Mouse (Mus musculus) hindbrain, embryonic 12.5 days (tissue): Measurements from ENCODE around the gene A930002H24Rik. TPM values are rescaled to one million over a fixed set of nuclear protein-coding genes. Genes with fewer than 3 reads are reported as not detected.

Experiments
- ATAC-seq: fragments of 200-750 bp; cut with Nextera tagmentation; 2 replicates; pipeline ENCODE4 v1.8.0; 2017; ENCODE audit warnings: moderate TSS enrichment; ENCODE audit not compliant: low FRiP score
- H3K27ac ChIP-seq: fragments of 300-500 bp; sonication (generic); 2 replicates; pipeline ENCODE4 v1.5.1; 2016; ENCODE audit warnings: mild to moderate bottlenecking
- H3K27me3 ChIP-seq: fragments of 300-500 bp; sonication (generic); 2 replicates; pipeline ENCODE4 v1.6.1; 2016; ENCODE audit warnings: mild to moderate bottlenecking
- H3K36me3 ChIP-seq: fragments of 300-500 bp; sonication (generic); 2 replicates; pipeline ENCODE4 v1.6.1; 2016; ENCODE audit warnings: mild to moderate bottlenecking
- H3K4me1 ChIP-seq: fragments of 300-500 bp; sonication (generic); 2 replicates; pipeline ENCODE4 v1.6.1; 2016
- H3K4me2 ChIP-seq: fragments of 300-500 bp; sonication (generic); replicated peaks from 2 replicates; pipeline ENCODE4 v1.6.1; 2016; ENCODE audit warnings: mild to moderate bottlenecking
- H3K4me3 ChIP-seq: fragments of 300-500 bp; sonication (generic); 2 replicates; pipeline ENCODE4 v1.5.1; 2016; ENCODE audit warnings: mild to moderate bottlenecking
- H3K9ac ChIP-seq: fragments of 300-500 bp; sonication (generic); 2 replicates; pipeline ENCODE4 v1.6.1; 2016; ENCODE audit warnings: mild to moderate bottlenecking, moderate library complexity
- H3K9me3 ChIP-seq: fragments of 300-500 bp; sonication (generic); replicated peaks from 2 replicates; pipeline ENCODE4 v1.6.1; 2016; ENCODE audit warnings: mild to moderate bottlenecking
- WGBS: fragments of 180-500 bp; shearing (Covaris S2); methylation state at CpG from one replicate; pipeline ENCODE4 v1.1.7; 2016; 5-methylcytosine and 5-hydroxymethylcytosine counted together
- polyA plus RNA-seq: library from polyadenylated mRNA; unstranded; fragments of >200 nt; fragmentation: Nextera tagmentation; extraction: Ambion mirVana; gene quantifications from 2 replicates; pipeline ENCODE4 v1.2.1, GENCODE M21; 2016

Gene A930002H24Rik
- polyA plus RNA-seq, result 2.3 and 2.8 TPM in 2 replicates

GRCm38 (mm10) chr17:63863647-63864149, at the start of gene A930002H24Rik:
A930002H24Rik (minus strand) TSS chr17:63863791.
- peak; percentile 100 for ATAC-seq
- Histone ChIP-seq H3K9ac (peak within 1 kb of the TSS; percentile 92), H3K4me2 (peak within 1 kb of the TSS; percentile 83), H3K36me3 (no peaks in the 10 kb centered on the region), H3K4me3 (peak within 1 kb of the TSS; percentile 61), H3K27me3 (peaks cover 5% of the 10 kb centered on the region; the same call in 1 of the 2 replicates), H3K9me3 (no peaks in the 10 kb centered on the region), H3K27ac (peak within 1 kb of the TSS; percentile 92), H3K4me1 (peaks cover 5% of the 10 kb centered on the region; the same call in 1 of the 2 replicates)
- under 1% methylated on average over 53 of the region's 55 CpGs for WGBS

DNA sequence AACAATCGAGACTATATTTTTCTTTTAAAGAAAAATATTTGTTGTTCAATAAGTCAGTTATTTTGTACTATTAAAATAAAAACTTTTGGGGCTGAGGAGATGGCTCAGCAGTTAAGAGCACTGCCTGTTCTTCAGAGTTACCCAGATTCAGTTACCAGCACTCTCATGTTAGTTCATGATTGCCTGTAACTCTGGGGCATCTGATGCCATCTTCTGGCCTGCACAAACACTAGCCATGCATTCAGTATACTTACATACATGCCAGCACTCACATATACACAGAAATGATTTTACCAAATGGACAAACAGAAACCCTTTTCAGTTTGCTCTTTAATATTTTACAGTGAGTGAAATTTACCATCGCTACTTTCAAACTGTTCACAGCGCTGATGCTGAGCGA, 45.7 kb upstream of the A930002H24Rik start:
- no peak for ATAC-seq
- no peak overlapping the region for H3K27ac ChIP-seq
- H3K9ac ChIP-seq, result no peak overlapping the region
- H3K9me3 ChIP-seq, result no peaks in the 10 kb centered on the region
- H3K4me1 ChIP-seq, result no peaks in the 10 kb centered on the region
- H3K27me3 ChIP-seq, result no peaks in the 10 kb centered on the region
- no peak overlapping the region for H3K4me2 ChIP-seq
- 94% methylated on average over 4 of the region's 4 CpGs for WGBS
- H3K36me3 ChIP-seq, result 0 out of 2 replicates have a peak, but pooled peaks cover 3% of the 10 kb centered on the region
- H3K4me3 ChIP-seq, result no peak overlapping the region

DNA sequence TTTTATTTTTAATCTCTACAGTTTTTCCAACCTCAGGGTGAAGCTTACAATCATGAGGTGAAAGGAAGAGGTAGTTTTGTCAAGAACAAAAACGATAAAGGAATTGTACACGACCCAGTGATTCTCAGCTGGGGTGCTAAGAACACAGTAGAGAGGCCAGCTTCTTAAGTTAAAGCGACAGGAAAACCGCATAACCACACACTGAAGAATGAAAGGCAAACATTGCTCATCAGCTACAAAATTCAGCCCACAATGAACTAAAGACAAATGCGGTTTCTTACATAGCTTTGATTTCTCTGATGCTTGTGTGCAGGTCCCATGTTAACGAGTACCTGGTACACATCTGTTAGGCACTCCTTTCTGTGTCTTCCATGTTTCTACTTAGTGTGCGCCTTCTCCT, 33.5 kb upstream of the A930002H24Rik start:
- H3K9me3 ChIP-seq, result no peaks in the 10 kb centered on the region
- H3K4me3 ChIP-seq, result no peak overlapping the region
- H3K4me2 ChIP-seq, result no peak overlapping the region
- no peak overlapping the region for H3K9ac ChIP-seq
- H3K27me3 ChIP-seq, result no peaks in the 10 kb centered on the region
- WGBS, result 87% methylated on average over 7 of the region's 7 CpGs
- no peaks in the 10 kb centered on the region for H3K4me1 ChIP-seq
- H3K36me3 ChIP-seq, result 0 out of 2 replicates have a peak, but pooled peaks cover 8% of the 10 kb centered on the region
- no peak overlapping the region for H3K27ac ChIP-seq
- ATAC-seq, result no peak

GRCm38 (mm10) chr17:63895829-63896228, 32.2 kb upstream of the A930002H24Rik start:
- ATAC-seq, result no peak
- 87% methylated on average over 3 of the region's 3 CpGs for WGBS

DNA sequence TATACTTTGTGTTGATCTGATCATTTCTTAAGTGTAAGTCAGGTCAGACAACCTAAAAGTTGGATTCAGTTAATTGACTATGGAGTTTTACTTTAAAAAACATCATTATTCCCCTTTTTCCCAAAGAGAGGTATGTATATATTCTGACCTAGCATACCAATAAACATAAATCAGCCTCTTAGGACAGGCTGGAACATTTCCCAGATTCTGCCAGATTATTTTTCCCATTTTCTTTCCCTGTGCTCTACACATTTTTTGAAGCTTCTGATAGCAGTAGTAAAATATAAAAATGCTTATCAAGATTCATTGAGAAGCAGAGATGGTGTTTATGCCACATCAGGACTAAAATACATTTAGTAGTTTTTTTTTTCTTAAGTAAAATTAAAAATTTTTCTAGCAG, 27.0 kb upstream of the A930002H24Rik start:
- Histone ChIP-seq H3K27ac (no peak overlapping the region), H3K9me3 (no peaks in the 10 kb centered on the region), H3K4me3 (no peak overlapping the region), H3K9ac (no peak overlapping the region), H3K27me3 (no peaks in the 10 kb centered on the region), H3K4me1 (peaks cover 3% of the 10 kb centered on the region), H3K4me2 (no peak overlapping the region), H3K36me3 (no peaks in the 10 kb centered on the region)
- ATAC-seq, result no peak

More at GRCm38 (mm10) chr17:63895829-63896228, 32.2 kb upstream of the A930002H24Rik start:
- no peaks in the 10 kb centered on the region for H3K4me1 ChIP-seq
- no peaks in the 10 kb centered on the region for H3K27me3 ChIP-seq
- H3K36me3 ChIP-seq, result 0 out of 2 replicates have a peak, but pooled peaks cover 8% of the 10 kb centered on the region
- no peaks in the 10 kb centered on the region for H3K9me3 ChIP-seq
- H3K9ac ChIP-seq, result no peak overlapping the region
- H3K4me2 ChIP-seq, result no peak overlapping the region
- H3K27ac ChIP-seq, result no peak overlapping the region
- no peak overlapping the region for H3K4me3 ChIP-seq

- no peak overlapping the region for H3K27ac ChIP-seq
- ATAC-seq, result no peak
Observed at GRCm38 (mm10) chr17:63886988-63887387, 23.4 kb upstream of the A930002H24Rik start.

DNA sequence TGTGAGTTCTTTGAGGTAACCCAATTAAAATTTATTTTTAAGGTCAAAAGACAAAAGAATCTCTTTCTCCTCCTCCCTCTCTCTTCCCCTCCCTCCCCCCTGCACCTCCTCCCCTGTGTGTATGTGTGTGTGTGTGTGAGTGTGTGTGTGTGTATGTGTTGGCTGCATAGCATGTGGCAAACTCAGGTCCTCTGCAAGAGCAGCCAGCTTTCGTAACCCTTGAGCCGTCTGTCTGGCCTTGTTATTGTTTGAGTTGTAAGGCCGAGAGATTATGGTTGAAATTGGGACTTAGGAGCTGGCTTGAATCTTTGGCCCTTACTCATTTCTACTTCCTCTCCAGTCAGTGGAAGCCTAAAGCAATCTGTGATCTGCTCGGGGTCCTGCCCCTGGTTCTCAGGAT, 16.4 kb upstream of the A930002H24Rik start:
- Histone ChIP-seq H3K36me3 (no peaks in the 10 kb centered on the region), H3K4me2 (no peak overlapping the region), H3K9ac (no peak overlapping the region), H3K27me3 (no peaks in the 10 kb centered on the region), H3K4me1 (no peaks in the 10 kb centered on the region), H3K27ac (no peak overlapping the region), H3K4me3 (no peak overlapping the region), H3K9me3 (no peaks in the 10 kb centered on the region)
- WGBS, result 94% methylated on average over 4 of the region's 4 CpGs
- ATAC-seq, result no peak

More at GRCm38 (mm10) chr17:63886988-63887387, 23.4 kb upstream of the A930002H24Rik start:
- Histone ChIP-seq H3K36me3 (no peaks in the 10 kb centered on the region), H3K4me3 (no peak overlapping the region), H3K4me1 (peaks cover 3% of the 10 kb centered on the region), H3K9ac (no peak overlapping the region), H3K27me3 (no peaks in the 10 kb centered on the region), H3K9me3 (no peaks in the 10 kb centered on the region), H3K4me2 (no peak overlapping the region)
- 94% methylated on average over 2 of the region's 2 CpGs for WGBS

GRCm38 (mm10) chr17:63878889-63879288, 15.3 kb upstream of the A930002H24Rik start:
- Histone ChIP-seq H3K4me2 (no peak overlapping the region), H3K4me1 (no peaks in the 10 kb centered on the region), H3K36me3 (no peaks in the 10 kb centered on the region), H3K27me3 (no peaks in the 10 kb centered on the region), H3K27ac (no peak overlapping the region), H3K9me3 (no peaks in the 10 kb centered on the region), H3K9ac (no peak overlapping the region), H3K4me3 (no peak overlapping the region)
- ATAC-seq, result no peak
- 74% methylated on average over 4 of the region's 4 CpGs for WGBS

DNA sequence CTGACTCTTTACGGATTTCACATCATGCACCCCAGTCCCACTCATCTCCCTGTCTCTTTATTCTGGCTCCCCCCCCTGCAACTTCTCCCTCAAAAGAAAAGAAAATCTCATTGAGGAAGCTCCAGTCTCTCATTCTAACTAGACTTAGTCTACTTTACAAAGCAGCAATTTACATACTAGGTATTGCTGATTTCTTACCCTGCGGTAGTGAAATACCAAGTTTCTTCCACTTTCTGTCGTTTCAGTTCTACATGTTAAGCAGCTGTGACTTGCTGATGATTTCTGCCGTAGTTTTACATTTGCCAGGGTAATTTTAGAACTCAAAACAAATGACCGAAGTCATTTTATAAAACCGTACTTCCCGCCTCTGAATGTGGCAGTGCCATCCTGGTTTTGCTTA, 8.2 kb upstream of the A930002H24Rik start:
- Histone ChIP-seq H3K4me3 (no peak overlapping the region), H3K4me1 (0 out of 2 replicates have a peak, but pooled peaks cover 4% of the 10 kb centered on the region), H3K9ac (no peak overlapping the region), H3K4me2 (no peak overlapping the region), H3K27me3 (no peaks in the 10 kb centered on the region), H3K36me3 (no peaks in the 10 kb centered on the region), H3K27ac (no peak overlapping the region), H3K9me3 (no peaks in the 10 kb centered on the region)
- WGBS, result 98% methylated on average over 7 of the region's 7 CpGs
- ATAC-seq, result no peak

DNA sequence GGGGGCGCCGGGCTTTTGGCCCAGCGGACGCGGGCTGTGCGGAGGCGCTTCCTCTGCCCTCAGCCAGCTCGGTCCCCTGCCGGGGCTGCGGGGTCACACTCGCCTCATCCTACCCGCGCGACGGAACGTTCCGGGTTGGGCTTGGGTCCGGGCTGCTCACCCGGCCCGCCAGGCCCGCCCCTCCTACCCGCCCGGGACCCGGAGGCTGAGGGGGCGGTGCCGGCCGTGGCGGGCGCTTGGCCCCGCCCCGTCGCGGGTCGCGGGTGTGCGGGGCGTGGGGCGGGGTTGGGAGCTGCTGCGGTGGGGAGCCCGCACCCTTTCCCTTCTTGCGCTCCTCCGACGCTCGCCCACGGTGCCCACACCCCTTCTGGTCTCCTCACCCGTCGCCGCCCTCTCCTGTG, 580 bp upstream of the A930002H24Rik start:
- Histone ChIP-seq H3K36me3 (no peaks in the 10 kb centered on the region), H3K4me3 (peak overlapping the region; percentile 61), H3K27ac (peak overlapping the region; percentile 92), H3K9me3 (no peaks in the 10 kb centered on the region), H3K9ac (peak overlapping the region; percentile 92), H3K4me2 (peak overlapping the region; percentile 83), H3K4me1 (peaks cover 5% of the 10 kb centered on the region; the same call in 1 of the 2 replicates), H3K27me3 (peaks cover 5% of the 10 kb centered on the region; the same call in 1 of the 2 replicates)
- WGBS, result under 1% methylated on average over 43 of the region's 48 CpGs
- ATAC-seq, result peak; percentile 85

- 1% methylated on average over 41 of the region's 41 CpGs for WGBS
- Histone ChIP-seq H3K4me3 (peak within 1 kb of the TSS; percentile 61), H3K27me3 (peaks cover 5% of the 10 kb centered on the region; the same call in 1 of the 2 replicates), H3K9ac (peak within 1 kb of the TSS; percentile 92), H3K4me1 (peaks cover 5% of the 10 kb centered on the region; the same call in 1 of the 2 replicates), H3K4me2 (peak within 1 kb of the TSS; percentile 83), H3K9me3 (no peaks in the 10 kb centered on the region), H3K27ac (peak within 1 kb of the TSS; percentile 92), H3K36me3 (no peaks in the 10 kb centered on the region)
- peak; percentile 54 for ATAC-seq
Observed at GRCm38 (mm10) chr17:63863012-63863630, 470 bp downstream of the A930002H24Rik start, which contains the start of gene Fer. Fer (plus strand) TSS chr17:63863062.

- H3K9ac ChIP-seq, result no peak overlapping the region
- H3K36me3 ChIP-seq, result no peaks in the 10 kb centered on the region
- no peak overlapping the region for H3K4me3 ChIP-seq
- peaks cover 5% of the 10 kb centered on the region; the same call in 1 of the 2 replicates for H3K27me3 ChIP-seq
- peaks cover 5% of the 10 kb centered on the region; the same call in 1 of the 2 replicates for H3K4me1 ChIP-seq
- no peak overlapping the region for H3K27ac ChIP-seq
- ATAC-seq, result no peak
- 75% methylated on average over 3 of the region's 3 CpGs for WGBS
- no peaks in the 10 kb centered on the region for H3K9me3 ChIP-seq
- no peak overlapping the region for H3K4me2 ChIP-seq
Observed at GRCm38 (mm10) chr17:63862399-63862798, 1.2 kb downstream of the A930002H24Rik start.
